In genomic region chr11:63098016-63098415, GRCm38 (mm10) we compare ENCODE assay signal across 14 mouse cellular contexts.
DNase-seq lines count a peak whose midpoint lies in the region.
"Had no signal": no experiment of that assay in that cellular context is flagged by ENCODE, and none has a peak within 500 bp of the region (broad histone marks: within the 10 kb centered on the region; RNA-seq: fewer than 3 reads in every experiment).

No protein-coding gene starts in this region.

- peak; percentile 7 for DNase-seq in kidney, adult 11 months
- DNase-seq in kidney, postnatal 10 days: no peak
- DNase-seq in kidney, adult 8-10 months: peak; percentile 6 to 40
- DNase-seq in kidney, adult 18-20 months: no peak
- DNase-seq: adrenal gland, adult 2 months; adrenal gland, postnatal 10 days; adrenal gland, postnatal 25 days; cerebellum, adult 11 months; cerebellum, adult 18-20 months; cerebellum, adult 8-10 months; cerebellum, adult 9-11 months; cerebellum, postnatal 14 days; cerebellum, postnatal 36 days; embryo, embryonic 11 days had no signal

Comparison
In these comparisons a context has a peak if more than half of its experiments do, and no peak if none do; other contexts are left out.
1. DNase-seq: peak in kidney, adult 11 months (single experiment) and kidney, adult 8-10 months (2 of 2); none in kidney, postnatal 10 days (single experiment) and kidney, adult 18-20 months (single experiment).